Mouse (Mus musculus) neural tube, embryonic 10.5 days (tissue): ENCODE measurements around the gene Spaca7.
"Not testable (repeated sequence)": the region's sequence is repeated elsewhere in the genome, so short reads cannot be mapped to it uniquely, and the experiment has no call there.

Experiments
- DNase-seq: peaks from one replicate; pipeline ENCODE4 v3.0.0-alpha.2; 2017; ENCODE audit warnings: low spot score; ENCODE audit errors: extremely low spot score

The Spaca7 gene

DNA sequence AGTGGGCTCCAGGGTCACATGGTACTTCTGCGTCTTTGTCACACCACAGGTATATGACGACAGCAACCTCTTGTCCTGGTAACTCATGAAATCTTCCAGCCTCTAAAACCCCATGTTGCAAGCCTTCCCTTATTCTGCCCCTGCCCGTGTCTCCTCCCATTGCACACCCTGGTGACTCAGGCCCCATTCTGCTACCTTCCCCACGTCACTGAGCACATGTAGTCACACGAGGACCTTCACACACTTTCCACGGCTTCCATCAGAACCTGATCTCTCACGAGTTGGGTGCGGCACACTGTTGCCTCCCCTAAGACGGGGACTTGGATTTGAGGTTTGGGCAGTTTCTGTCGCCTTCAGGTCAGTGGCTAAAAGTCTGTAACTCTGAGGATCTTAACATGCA, 36.0 kb downstream of the Spaca7 start:
- no peak for DNase-seq

DNA sequence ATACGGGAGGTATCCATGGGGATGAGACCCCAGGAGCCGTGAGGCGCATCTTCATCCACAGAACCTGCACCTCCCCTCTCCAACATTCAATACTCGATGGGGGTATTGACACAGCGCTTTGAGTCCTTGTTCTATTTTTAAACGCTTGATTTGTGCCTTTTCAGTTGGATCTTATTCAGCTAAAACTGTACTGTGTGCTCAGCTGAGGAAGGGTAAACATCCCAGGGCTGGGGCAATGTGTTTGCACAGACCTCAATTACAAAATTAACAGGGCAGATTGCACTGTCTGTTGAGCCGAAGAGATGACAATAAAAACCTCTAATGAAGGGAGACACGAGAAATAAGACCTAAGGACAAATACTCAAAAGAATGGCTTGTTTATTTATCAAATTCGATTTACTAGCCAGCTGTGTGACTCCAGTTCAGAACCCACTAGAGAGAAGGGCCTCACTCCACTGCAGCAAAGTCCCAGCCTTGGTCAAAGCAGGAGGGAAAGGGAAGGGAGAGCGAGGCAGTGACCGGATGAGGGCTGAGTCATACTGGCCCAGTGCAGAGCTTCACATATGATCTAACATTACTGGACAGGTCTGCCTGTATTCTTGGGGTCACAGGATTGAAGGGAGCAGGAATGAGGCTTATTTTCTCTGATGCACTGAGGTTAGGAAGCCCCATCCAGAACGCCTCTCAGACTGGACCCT, 37.1 kb downstream of the Spaca7 start:
- no peak for DNase-seq

DNA sequence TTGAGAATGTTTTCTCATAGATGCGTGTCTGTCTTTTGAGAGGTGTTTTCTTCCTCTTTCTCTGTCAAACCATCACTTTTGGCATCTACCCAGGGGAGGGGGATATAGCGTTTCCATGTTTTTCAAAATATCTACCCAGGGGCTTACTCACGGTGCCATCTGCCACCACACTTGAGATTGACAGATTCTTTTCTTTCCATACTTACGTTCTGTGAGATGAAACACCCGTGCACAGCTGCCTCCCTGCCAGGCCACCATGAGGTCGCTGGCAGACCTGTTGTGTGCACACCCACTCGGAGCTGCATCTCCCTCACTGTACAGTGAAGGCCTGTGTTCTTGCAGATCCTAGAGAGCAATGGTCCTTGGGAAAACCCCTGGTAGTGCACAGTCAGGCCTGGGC, 40.4 kb downstream of the Spaca7 start:
- no peak for DNase-seq

GRCm38 (mm10) chr8:12617369-12617768, 44.5 kb downstream of the Spaca7 start:
- DNase-seq = not testable (repeated sequence)

- DNase-seq = no peak
Observed at GRCm38 (mm10) chr8:12621550-12622222, 48.9 kb downstream of the Spaca7 start.

DNA sequence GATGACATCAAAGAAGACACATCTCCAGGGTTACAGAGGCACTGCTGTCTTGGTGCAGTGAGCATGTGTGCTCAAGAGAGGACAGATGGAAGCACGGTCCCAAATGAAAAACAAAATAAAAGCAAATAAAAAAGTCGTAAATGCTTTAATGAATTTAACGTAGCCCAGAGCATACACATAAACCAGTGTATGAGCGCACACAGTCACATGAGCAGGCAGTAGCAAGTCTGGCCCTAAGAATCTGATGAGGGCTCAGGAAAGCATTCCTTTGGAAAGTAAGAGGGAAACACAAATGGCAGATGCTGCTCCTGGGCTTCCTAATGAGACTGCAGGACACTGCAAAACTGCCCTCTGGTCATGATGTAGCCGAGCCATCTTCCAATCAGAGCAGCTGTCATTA, 53.1 kb downstream of the Spaca7 start:
- no peak for DNase-seq

DNA sequence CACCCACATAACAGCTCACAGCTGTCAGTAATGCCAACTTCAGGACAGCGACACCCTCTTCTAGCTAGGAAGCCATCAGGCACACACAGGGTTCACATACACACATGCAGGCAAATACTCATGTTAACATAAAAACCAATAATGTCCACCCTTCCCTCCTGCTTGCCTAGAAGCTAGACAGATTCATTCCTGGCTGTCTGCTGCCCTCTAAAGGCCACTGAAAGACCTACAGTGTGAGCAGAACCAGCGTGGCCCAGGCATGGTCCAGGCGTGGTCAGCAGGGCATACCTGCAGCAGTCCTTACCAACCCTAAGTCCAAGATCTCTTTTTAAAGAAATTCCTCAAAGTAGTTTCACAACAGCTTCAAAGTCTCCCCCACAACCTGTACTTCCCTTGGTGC, 56.2 kb downstream of the Spaca7 start:
- DNase-seq = peak; percentile 37

DNA sequence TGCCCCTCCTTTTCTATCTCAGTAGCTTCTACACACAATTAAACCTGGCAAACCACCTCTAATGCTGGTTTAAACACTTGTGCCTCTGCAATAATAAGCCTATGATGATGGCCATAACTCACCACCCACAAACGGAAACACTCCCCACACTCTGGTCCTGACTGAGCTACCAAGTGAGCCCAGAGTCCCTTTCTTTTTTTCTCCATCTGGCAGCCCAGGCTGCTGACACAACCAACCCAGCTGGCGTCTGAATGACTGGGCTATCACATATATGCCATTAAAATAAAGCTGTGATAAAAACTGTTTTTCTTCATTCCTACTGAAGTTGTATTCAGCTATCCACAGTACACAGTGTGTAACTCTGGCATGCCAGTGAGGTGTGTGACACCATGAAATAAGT, 62.5 kb downstream of the Spaca7 start:
- DNase-seq = no peak

DNA sequence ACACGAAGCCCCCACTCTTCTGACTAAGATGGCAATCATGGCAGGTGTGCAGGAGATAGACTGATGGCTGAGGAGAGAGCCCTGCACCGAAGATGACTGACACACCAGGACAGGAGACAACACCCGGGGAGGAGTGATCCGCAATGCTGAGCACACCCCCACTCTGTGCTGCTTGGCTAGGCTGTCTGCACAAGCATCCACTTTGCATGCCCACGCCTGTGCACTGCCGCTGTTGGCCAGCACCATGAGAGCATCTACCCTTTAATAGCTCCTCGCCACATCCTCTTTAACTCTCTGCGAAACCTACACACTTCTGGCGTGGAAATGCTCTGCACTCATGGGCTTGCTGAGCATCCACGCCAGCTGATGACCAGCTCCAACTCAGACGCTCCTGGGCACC, 65.6 kb downstream of the Spaca7 start:
- no peak for DNase-seq

DNA sequence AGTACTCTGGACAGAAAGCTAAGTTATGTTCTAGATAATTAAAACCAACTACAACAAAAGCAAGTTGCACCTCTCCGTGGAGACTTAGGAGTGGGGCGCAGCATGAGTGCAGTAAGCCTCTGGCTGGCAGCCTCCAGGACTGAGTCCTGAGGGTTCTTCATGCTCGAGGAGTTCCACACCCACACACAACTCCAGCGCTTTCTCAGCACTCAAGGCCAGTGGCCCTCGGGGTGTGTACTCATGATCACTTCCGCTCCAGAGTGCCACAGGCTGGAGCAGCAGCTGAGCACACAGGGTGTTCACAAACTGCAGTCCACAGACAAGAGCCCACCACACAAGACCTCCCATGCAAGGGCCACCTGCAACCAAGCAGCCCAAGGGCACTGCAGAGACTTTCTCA, 68.7 kb downstream of the Spaca7 start:
- DNase-seq = no peak

DNA sequence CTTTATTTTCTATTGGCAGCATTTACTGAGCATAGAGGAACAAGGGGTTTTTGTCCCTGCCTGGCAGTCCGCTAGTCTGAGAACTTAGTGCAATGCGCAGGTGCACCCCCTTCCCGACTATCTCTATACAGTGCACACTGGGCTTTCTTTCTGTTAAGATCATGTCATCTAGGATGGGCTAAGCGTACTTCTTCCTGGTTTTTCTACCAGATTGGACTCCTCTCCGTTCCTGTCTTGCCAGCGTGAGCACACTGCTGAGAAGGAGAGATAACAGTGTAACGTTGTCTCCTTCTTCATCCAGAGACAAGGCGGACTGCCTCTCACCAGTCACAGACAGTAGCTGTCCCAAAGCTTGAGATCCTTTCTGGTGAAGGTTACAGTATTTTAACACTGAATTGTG, 71.5 kb downstream of the Spaca7 start:
- no peak for DNase-seq

GRCm38 (mm10) chr8:12644894-12645293, 72.1 kb downstream of the Spaca7 start:
- DNase-seq = no peak

- DNase-seq = peak; percentile 18
Observed at GRCm38 (mm10) chr8:12646536-12646935, 73.7 kb downstream of the Spaca7 start.

- DNase-seq = no peak
Observed at GRCm38 (mm10) chr8:12648951-12649350, 76.1 kb downstream of the Spaca7 start.
